Mouse (Mus musculus) liver, embryonic 15.5 days (tissue): ENCODE data around the gene Gm1993. TPM values are rescaled to one million over a fixed set of nuclear protein-coding genes. Genes with fewer than 3 reads are reported as not detected.
"Not testable (repeated sequence)": the region's sequence is repeated elsewhere in the genome, so short reads cannot be mapped to it uniquely, and the experiment has no call there.

ENCODE experiments used
- ATAC-seq: fragments of 200-750 bp; cut with Nextera tagmentation; 2 replicates; pipeline ENCODE4 v1.8.0; 2017; ENCODE audit warnings: moderate number of reproducible peaks, mild to moderate bottlenecking, moderate library complexity; ENCODE audit not compliant: insufficient read depth
- H3K27ac ChIP-seq: fragments of 300-500 bp; sonication (generic); replicated peaks from 2 replicates; pipeline ENCODE4 v1.5.1; 2015; ENCODE audit warnings: mild to moderate bottlenecking, inconsistent platforms
- H3K27me3 ChIP-seq: fragments of 300-500 bp; sonication (generic); 2 replicates; pipeline ENCODE4 v1.6.1; 2015; ENCODE audit warnings: mild to moderate bottlenecking, inconsistent platforms
- H3K36me3 ChIP-seq: fragments of 300-500 bp; sonication (generic); replicated peaks from 2 replicates; pipeline ENCODE4 v1.6.1; 2015; ENCODE audit warnings: moderate library complexity, mild to moderate bottlenecking, inconsistent platforms
- H3K4me1 ChIP-seq: fragments of 300-500 bp; sonication (generic); replicated peaks from 2 replicates; pipeline ENCODE4 v1.6.1; 2015; ENCODE audit warnings: inconsistent platforms
- H3K4me2 ChIP-seq: fragments of 300-500 bp; sonication (generic); 2 replicates; pipeline ENCODE4 v1.6.1; 2015; ENCODE audit warnings: moderate library complexity, mild to moderate bottlenecking, inconsistent platforms
- H3K4me3 ChIP-seq: fragments of 300-500 bp; sonication (generic); replicated peaks from 2 replicates; pipeline ENCODE4 v1.5.1; 2015; ENCODE audit warnings: mild to moderate bottlenecking, inconsistent platforms
- H3K9ac ChIP-seq: fragments of 300-500 bp; sonication (generic); 2 replicates; pipeline ENCODE4 v1.6.1; 2015; ENCODE audit warnings: moderate library complexity, mild to moderate bottlenecking, inconsistent platforms
- H3K9me3 ChIP-seq: fragments of 300-500 bp; sonication (generic); replicated peaks from 2 replicates; pipeline ENCODE4 v1.6.1; 2016; ENCODE audit warnings: inconsistent platforms
- WGBS: fragments of 180-500 bp; shearing (Covaris S2); methylation state at CpG from one replicate; pipeline ENCODE4 v1.1.7; 2015; ENCODE audit warnings: mixed read lengths; ENCODE audit not compliant: insufficient replicate concordance; 5-methylcytosine and 5-hydroxymethylcytosine counted together
- polyA plus RNA-seq: library from polyadenylated mRNA; unstranded; fragments of >200 nt; fragmentation: Nextera tagmentation; extraction: Ambion mirVana; gene quantifications from 2 replicates; pipeline ENCODE4 v1.2.1, GENCODE M21; 2015

The Gm1993 gene
- not detected in 2 replicates for polyA plus RNA-seq

DNA sequence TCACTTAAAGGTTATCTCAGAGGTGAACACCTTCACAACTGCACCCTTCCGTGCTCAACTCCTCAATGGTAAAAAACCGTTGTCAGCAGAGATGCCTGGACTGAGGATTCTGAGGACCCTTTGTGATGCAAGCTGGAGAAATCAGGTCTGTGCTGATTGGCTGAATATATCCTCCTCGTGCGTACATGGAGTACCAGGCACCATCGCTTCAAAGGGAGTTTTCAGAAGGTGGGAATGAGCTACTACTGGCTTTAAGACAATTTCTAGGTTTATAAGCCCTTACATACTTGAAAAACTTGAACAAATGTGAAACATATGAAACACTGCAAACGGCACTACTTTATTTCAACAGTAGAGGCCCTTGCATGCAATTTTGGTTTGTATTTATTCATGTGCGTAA lies at the start of gene Gm1993:
Gm1993 (minus strand) TSS at position 101 of the 400 bp plus-strand sequence.
- H3K4me2 ChIP-seq, H3K9ac ChIP-seq, H3K4me3 ChIP-seq, ATAC-seq, H3K27me3 ChIP-seq, H3K36me3 ChIP-seq, H3K27ac ChIP-seq, H3K9me3 ChIP-seq, H3K4me1 ChIP-seq: not testable (repeated sequence)
- 73% methylated on average over 7 of the region's 7 CpGs for WGBS
